Mouse (Mus musculus) E14TG2a.4 (cell line): ENCODE measurements around the gene Tmco4.
A peak's percentile ranks its signal among the peaks of the same experiment; 100 is the strongest.
"Not testable (repeated sequence)": the region's sequence is repeated elsewhere in the genome, so short reads cannot be mapped to it uniquely, and the experiment has no call there.

Source experiments
- H3K27me3 ChIP-seq: 2 replicates; pipeline ENCODE4 v1.6.1; 2014; ENCODE audit warnings: low read length, control low read depth; ENCODE audit not compliant: insufficient read depth
- H3K36me3 ChIP-seq: 2 replicates; pipeline ENCODE4 v1.6.1; 2014; ENCODE audit warnings: low read length, control low read depth; ENCODE audit not compliant: insufficient read depth
- H3K4me1 ChIP-seq: replicated peaks from 2 replicates; pipeline ENCODE4 v1.6.1; 2014; ENCODE audit warnings: low read depth, low read length, control low read depth
- H3K4me3 ChIP-seq: replicated peaks from 2 replicates; pipeline ENCODE4 v1.5.1; 2014; ENCODE audit warnings: mild to moderate bottlenecking, low read length
- H3K9me3 ChIP-seq: 2 replicates; pipeline ENCODE4 v1.6.1; 2014; ENCODE audit warnings: low read length, control low read depth
- CTCF ChIP-seq: conservative IDR thresholded peaks from 2 replicates; pipeline ENCODE4 v1.5.1; 2014; ENCODE audit warnings: low read length
- NANOG ChIP-seq: IDR thresholded peaks from 2 replicates; pipeline ENCODE4 v1.6.1; 2014; ENCODE audit warnings: borderline replicate concordance, low read length, mixed read lengths
- POU5F1 ChIP-seq: IDR thresholded peaks from 2 replicates; pipeline ENCODE4 v1.6.1; 2014; ENCODE audit warnings: low read length, borderline replicate concordance

Tmco4 gene

GRCm38 (mm10) chr4:138968772-138969556 lies 3.7 kb upstream of the Tmco4 start:
- Histone ChIP-seq H3K36me3 (no peaks in the 10 kb centered on the region), H3K4me3 (no peak overlapping the region), H3K4me1 (peaks cover 48% of the 10 kb centered on the region), H3K27me3 (peaks cover 36% of the 10 kb centered on the region), H3K9me3 (no peaks in the 10 kb centered on the region)
- TF ChIP-seq POU5F1 (no peak), NANOG (no peak)

DNA sequence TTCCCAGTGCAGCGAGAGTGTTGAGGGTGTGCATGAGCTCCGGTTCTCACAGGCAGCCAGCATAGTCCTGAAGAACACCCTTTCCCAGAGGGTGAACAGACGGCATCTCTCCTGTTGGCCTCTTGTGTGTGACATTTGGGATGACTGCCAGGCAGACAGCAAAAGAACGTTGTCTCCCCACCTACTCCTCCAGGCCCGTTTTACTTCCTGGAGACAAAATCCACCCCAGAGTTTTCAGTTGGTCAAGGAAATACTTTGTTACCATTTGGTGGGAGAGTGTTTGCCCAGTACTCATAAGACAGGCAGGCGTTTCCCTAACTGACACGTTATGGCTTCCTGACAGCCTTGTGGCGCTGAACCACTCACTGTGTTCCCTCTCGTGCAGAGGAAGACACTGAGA lies 3.0 kb upstream of the Tmco4 start:
- TF ChIP-seq POU5F1 (no peak), NANOG (no peak), CTCF (no peak)
- H3K4me3 ChIP-seq: no peak overlapping the region

GRCm38 (mm10) chr4:138971371-138971770 lies 1.3 kb upstream of the Tmco4 start:
- no peaks in the 10 kb centered on the region for H3K9me3 ChIP-seq
- TF ChIP-seq NANOG (no peak), CTCF (no peak), POU5F1 (no peak)

More for the DNA sequence above, 3.0 kb upstream of the Tmco4 start:
- H3K4me1 ChIP-seq: peaks cover 52% of the 10 kb centered on the region
- H3K36me3 ChIP-seq: no peaks in the 10 kb centered on the region
- H3K27me3 ChIP-seq: peaks cover 36% of the 10 kb centered on the region
- no peaks in the 10 kb centered on the region for H3K9me3 ChIP-seq

DNA sequence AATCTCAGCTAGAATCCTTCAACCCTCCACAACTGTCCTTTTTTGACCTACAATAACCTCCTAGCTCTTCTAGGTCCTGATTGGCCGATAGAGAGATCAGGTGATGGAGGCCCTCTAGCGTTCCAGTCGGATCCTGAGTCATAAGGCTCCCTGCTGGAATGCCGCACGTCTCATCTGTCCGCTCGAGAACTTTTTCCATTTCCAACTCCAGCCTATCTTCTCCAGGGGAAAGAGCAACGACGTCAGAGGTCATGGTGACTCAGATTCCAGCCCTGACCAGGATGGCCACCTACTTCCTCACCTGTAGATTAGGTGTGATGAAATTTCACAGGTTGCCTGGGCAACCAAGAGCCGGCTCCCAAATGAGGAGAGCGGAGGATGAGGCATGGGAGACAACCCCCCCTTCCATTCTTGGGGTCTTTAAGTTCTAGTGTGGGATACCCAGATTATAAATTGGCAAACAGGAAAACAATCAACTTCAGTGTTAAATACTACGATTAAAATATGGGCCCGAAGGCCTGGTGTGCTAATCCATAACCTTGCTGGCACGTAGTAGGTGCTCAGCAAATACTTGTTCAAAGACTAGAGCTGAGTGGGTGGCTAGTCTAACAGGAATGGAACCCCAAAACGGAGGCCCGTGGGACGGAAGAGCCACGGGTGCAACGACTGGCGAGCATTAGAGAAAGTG lies 405 bp upstream of the Tmco4 start:
- TF ChIP-seq POU5F1 (no peak), CTCF (0 out of 2 replicates have a peak, but pooled peaks have one; percentile 9), NANOG (no peak)
- Histone ChIP-seq H3K4me1 (peaks cover 57% of the 10 kb centered on the region), H3K27me3 (peaks cover 21% of the 10 kb centered on the region), H3K4me3 (peak overlapping the region; percentile 84), H3K36me3 (no peaks in the 10 kb centered on the region), H3K9me3 (no peaks in the 10 kb centered on the region)

More at GRCm38 (mm10) chr4:138971371-138971770, 1.3 kb upstream of the Tmco4 start:
- Histone ChIP-seq H3K27me3 (peaks cover 29% of the 10 kb centered on the region), H3K4me3 (no peak overlapping the region), H3K36me3 (no peaks in the 10 kb centered on the region), H3K4me1 (peaks cover 63% of the 10 kb centered on the region)

- TF ChIP-seq POU5F1: no peak
- no peak for TF ChIP-seq CTCF
- TF ChIP-seq NANOG: no peak
- Histone ChIP-seq H3K4me1 (peaks cover 52% of the 10 kb centered on the region), H3K9me3 (no peaks in the 10 kb centered on the region), H3K27me3 (peaks cover 12% of the 10 kb centered on the region; the same call in 1 of the 2 replicates), H3K4me3 (peak overlapping the region; percentile 84), H3K36me3 (no peaks in the 10 kb centered on the region)
Measured at GRCm38 (mm10) chr4:138973719-138974115, 1.0 kb downstream of the Tmco4 start.

DNA sequence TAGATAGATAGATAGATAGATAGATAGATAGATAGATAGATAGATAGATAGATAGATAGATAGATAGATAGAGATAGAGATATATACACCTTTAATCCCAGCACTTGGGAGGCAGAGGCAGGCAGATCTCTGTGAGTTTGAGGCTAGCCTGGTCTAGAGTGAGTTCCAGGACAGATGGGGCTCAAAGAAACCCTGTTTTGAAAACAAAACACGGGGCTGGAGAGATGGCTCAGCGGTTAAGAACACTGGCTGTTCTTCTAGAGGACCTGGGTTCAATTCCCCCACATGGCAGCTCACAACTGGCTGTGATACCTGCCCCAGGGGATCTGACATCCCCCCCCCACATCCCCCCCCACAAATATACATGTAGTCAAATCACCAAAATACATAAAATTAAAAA lies 1.9 kb downstream of the Tmco4 start:
- not testable (repeated sequence) for H3K27me3 ChIP-seq, H3K4me3 ChIP-seq, H3K36me3 ChIP-seq, H3K9me3 ChIP-seq
- H3K4me1 ChIP-seq: peaks cover 51% of the 10 kb centered on the region

DNA sequence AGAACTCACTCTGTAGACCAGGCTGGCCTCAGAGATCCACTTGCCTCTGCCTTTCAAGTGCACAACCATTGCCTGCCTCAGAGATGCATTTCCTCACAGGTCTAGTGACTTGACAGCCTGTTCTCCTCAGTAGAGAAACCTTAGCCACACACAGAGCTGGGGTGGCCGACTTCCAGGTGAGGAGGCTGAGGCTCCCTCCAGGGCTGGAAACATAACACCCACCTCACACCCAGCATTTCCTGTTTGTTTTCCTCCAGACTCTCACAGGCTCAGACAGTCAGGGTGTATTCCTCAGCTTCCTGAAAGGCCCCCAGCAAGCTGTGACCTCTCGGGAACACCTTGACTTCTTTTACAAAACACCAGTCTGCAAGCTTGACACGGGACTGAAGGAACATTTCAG lies 2.5 kb downstream of the Tmco4 start:
- Histone ChIP-seq H3K9me3 (no peaks in the 10 kb centered on the region), H3K36me3 (no peaks in the 10 kb centered on the region), H3K27me3 (peaks cover 4% of the 10 kb centered on the region; the same call in 1 of the 2 replicates), H3K4me3 (no peak overlapping the region), H3K4me1 (peaks cover 51% of the 10 kb centered on the region)
- no peak for TF ChIP-seq NANOG
- no peak for TF ChIP-seq POU5F1
- TF ChIP-seq CTCF: no peak

GRCm38 (mm10) chr4:138976046-138976445 lies 3.4 kb downstream of the Tmco4 start:
- no peak overlapping the region for H3K4me3 ChIP-seq
- peaks cover 58% of the 10 kb centered on the region for H3K4me1 ChIP-seq
- no peaks in the 10 kb centered on the region for H3K27me3 ChIP-seq
- no peaks in the 10 kb centered on the region for H3K36me3 ChIP-seq
- TF ChIP-seq NANOG: no peak
- TF ChIP-seq CTCF: no peak
- no peak for TF ChIP-seq POU5F1
- H3K9me3 ChIP-seq: no peaks in the 10 kb centered on the region

- H3K4me3 ChIP-seq: no peak overlapping the region
- TF ChIP-seq NANOG (no peak), POU5F1 (no peak), CTCF (no peak)
- no peaks in the 10 kb centered on the region for H3K9me3 ChIP-seq
- H3K27me3 ChIP-seq: no peaks in the 10 kb centered on the region
- peaks cover 54% of the 10 kb centered on the region for H3K4me1 ChIP-seq
- H3K36me3 ChIP-seq: no peaks in the 10 kb centered on the region
Measured at GRCm38 (mm10) chr4:138980021-138980420, 7.3 kb downstream of the Tmco4 start.
